Mouse (Mus musculus) limb, embryonic 14.5 days (tissue): ENCODE measurements at regions not wholly inside any gene's neighbourhood (a gene's known extent, or its start where the extent isn't known, plus 50 kb on each side); places are given as distances from the start of the nearest gene placed in this dataset.

Source experiments
- ATAC-seq: fragments of 200-750 bp; cut with Nextera tagmentation; 2 replicates; pipeline ENCODE4 v1.8.0; 2017; ENCODE audit warnings: low read depth, moderate number of reproducible peaks, moderate TSS enrichment; ENCODE audit not compliant: low FRiP score
- DNase-seq: peaks from one replicate; pipeline ENCODE4 v3.0.0-alpha.2; 2015; ENCODE audit warnings: low spot score
- H3K27ac ChIP-seq: fragments of 300-500 bp; sonication (generic); replicated peaks from 2 replicates; pipeline ENCODE4 v1.5.1; 2014; ENCODE audit warnings: low read depth, mild to moderate bottlenecking, low read length, moderate library complexity, mixed read lengths
- H3K27me3 ChIP-seq: fragments of 300-500 bp; sonication (generic); 2 replicates; pipeline ENCODE4 v1.6.1; 2014; ENCODE audit warnings: low read length, mixed read lengths; ENCODE audit not compliant: control insufficient read depth, insufficient read depth
- H3K36me3 ChIP-seq: fragments of 300-500 bp; sonication (generic); 2 replicates; pipeline ENCODE4 v1.6.1; 2014; ENCODE audit warnings: mild to moderate bottlenecking, low read length, moderate library complexity, mixed read lengths; ENCODE audit not compliant: control insufficient read depth, insufficient read depth
- H3K4me1 ChIP-seq: fragments of 300-500 bp; sonication (generic); 2 replicates; pipeline ENCODE4 v1.6.1; 2014; ENCODE audit warnings: antibody characterized with exemption, low read length, mixed read lengths; ENCODE audit not compliant: control insufficient read depth, insufficient read depth
- H3K4me2 ChIP-seq: fragments of 300-500 bp; sonication (generic); replicated peaks from 2 replicates; pipeline ENCODE4 v1.6.1; 2014; ENCODE audit warnings: low read depth, mild to moderate bottlenecking, low read length, moderate library complexity; ENCODE audit not compliant: severe bottlenecking
- H3K4me3 ChIP-seq: fragments of 300-500 bp; sonication (generic); replicated peaks from 2 replicates; pipeline ENCODE4 v1.5.1; 2014; ENCODE audit warnings: low read length
- H3K9ac ChIP-seq: fragments of 300-500 bp; sonication (generic); 2 replicates; pipeline ENCODE4 v1.6.1; 2014; ENCODE audit warnings: mild to moderate bottlenecking, low read depth, low read length, moderate library complexity; ENCODE audit not compliant: severe bottlenecking
- H3K9me3 ChIP-seq: fragments of 300-500 bp; sonication (generic); 2 replicates; pipeline ENCODE4 v1.6.1; 2016; ENCODE audit warnings: low read length; ENCODE audit not compliant: control insufficient read depth
- POLR2A ChIP-seq: fragments of 200-500 bp; IDR thresholded peaks from 2 replicates; pipeline ENCODE4 v1.8.0; 2012; ENCODE audit warnings: inconsistent platforms, mild to moderate bottlenecking, moderate library complexity, borderline replicate concordance; ENCODE audit not compliant: insufficient read depth, insufficient read length; ENCODE audit errors: extremely low read depth
- WGBS: fragments of 180-500 bp; shearing (Covaris S2); extraction: QIAGEN DNeasy Blood & Tissue Kit; methylation state at CpG from one replicate; pipeline ENCODE4 v1.1.7; 2014; 5-methylcytosine and 5-hydroxymethylcytosine counted together

DNA sequence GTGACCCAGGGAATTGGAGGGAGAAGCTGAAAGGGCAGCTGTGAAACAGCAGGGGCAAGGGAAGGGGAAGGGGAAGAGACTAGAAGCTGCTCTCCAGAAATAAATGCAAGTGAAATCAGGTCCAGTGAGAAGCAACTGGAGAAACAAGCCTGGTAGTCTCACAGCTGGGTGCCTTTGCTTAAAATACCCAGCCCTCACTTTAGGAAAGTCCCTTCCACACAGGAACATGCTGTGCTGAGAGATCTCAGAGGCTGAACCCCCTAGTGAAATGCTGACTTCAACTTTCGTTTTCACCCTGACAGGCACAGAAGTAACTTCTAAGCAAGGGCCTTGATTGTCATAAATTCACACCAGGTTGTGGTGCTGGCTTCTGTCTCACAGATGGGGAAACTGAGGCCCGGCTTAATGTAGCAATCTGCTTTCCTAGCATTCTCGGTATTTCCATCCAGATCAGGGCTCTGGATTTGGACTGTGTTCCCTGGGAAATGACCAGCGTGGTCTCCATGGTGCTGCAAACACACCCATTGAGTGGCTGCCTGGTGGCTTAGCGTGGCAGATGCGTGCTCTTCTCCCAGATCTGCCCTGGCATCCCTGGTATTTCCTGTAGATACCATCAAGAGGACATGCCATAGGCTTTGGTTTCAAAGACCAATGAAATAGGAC, 226.8 kb upstream of the 1700056E22Rik start:
- H3K27ac ChIP-seq, result no peak overlapping the region
- ATAC-seq, result peak; percentile 55; the same call in 1 of the 2 replicates

DNA sequence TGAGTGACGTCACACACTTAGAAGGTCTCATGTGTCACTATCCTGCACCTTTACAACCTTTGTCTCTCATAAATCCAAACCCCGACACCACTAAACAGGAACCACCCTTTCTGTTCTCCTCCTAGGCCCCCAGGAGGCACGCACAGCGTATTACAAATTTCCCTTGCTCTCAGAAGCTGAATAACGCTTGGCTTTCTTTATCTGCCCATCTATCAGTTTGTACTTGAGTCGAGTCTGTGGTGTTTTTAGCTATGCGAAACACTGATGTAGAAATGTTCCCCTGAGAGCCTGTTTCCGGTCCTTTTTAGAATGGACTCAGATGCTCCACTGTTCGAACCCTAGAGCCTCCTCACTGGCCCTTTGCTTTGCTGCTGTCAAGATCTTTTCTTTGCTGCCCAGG, 225.8 kb upstream of the 1700056E22Rik start:
- no peak overlapping the region for H3K27ac ChIP-seq
- ATAC-seq, result no peak
- no peak overlapping the region for H3K9ac ChIP-seq
- TF ChIP-seq POLR2A, result no peak
- 84% methylated on average over 9 of the region's 9 CpGs for WGBS
- no peak overlapping the region for H3K4me3 ChIP-seq
- H3K36me3 ChIP-seq, result no peaks in the 10 kb centered on the region
- no peak overlapping the region for H3K4me2 ChIP-seq
- peaks cover 4% of the 10 kb centered on the region; the same call in 1 of the 2 replicates for H3K9me3 ChIP-seq
- no peaks in the 10 kb centered on the region for H3K27me3 ChIP-seq
- no peaks in the 10 kb centered on the region for H3K4me1 ChIP-seq
- DNase-seq, result no peak

More for the DNA sequence above, 226.8 kb upstream of the 1700056E22Rik start:
- DNase-seq, result no peak
- Histone ChIP-seq H3K27me3 (no peaks in the 10 kb centered on the region), H3K36me3 (no peaks in the 10 kb centered on the region), H3K4me1 (0 out of 2 replicates have a peak, but pooled peaks cover 3% of the 10 kb centered on the region), H3K9ac (no peak overlapping the region), H3K9me3 (peaks cover 4% of the 10 kb centered on the region; the same call in 1 of the 2 replicates), H3K4me3 (no peak overlapping the region), H3K4me2 (no peak overlapping the region)
- WGBS, result 70% methylated on average over 6 of the region's 6 CpGs
- TF ChIP-seq POLR2A, result no peak

DNA sequence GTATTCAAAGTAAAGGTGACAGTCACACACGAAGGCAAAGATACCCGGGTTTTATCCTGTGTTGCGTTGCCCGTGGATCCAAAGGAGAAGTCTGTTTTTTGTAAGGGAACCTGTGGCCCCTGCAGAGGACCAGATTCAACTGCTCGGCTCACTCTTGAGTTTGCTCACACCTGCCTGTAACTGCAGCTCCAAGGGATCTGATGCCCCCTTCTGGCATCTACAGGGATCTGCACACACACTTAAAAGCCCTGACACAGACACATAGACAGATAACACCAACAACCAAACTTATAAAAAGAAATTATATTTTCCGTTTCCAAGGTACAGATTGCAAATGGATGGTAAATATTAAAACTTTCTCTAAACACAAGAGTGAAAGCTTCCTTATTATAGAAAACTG, 223.3 kb upstream of the 1700056E22Rik start:
- H3K36me3 ChIP-seq, result no peaks in the 10 kb centered on the region
- no peak overlapping the region for H3K9ac ChIP-seq
- H3K4me2 ChIP-seq, result no peak overlapping the region
- DNase-seq (no peak), ATAC-seq (no peak)
- H3K4me3 ChIP-seq, result no peak overlapping the region
- H3K4me1 ChIP-seq, result no peaks in the 10 kb centered on the region
- WGBS, result 92% methylated on average over 6 of the region's 6 CpGs
- H3K27ac ChIP-seq, result no peak overlapping the region
- no peaks in the 10 kb centered on the region for H3K27me3 ChIP-seq
- no peak for TF ChIP-seq POLR2A
- no peaks in the 10 kb centered on the region for H3K9me3 ChIP-seq

DNA sequence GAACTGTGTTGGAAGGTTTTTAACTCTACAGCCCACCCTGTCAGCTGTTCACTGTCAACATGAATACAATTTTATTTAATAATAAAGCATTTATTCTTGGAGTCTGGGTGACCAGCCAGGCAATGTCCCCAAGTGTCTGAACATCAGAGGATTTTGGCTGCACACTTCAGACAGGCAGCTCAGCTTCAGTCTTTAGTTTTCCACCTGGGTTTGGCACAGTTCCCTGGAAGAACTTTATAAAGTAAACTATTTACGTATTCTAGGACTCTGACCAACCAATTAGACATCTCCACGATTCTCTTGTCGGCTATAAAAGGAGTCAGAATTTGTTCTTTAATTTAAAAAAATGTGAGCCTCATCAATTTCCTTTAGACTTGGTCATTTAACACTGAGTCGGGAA, 220.8 kb upstream of the 1700056E22Rik start:
- no peak for TF ChIP-seq POLR2A
- no peaks in the 10 kb centered on the region for H3K9me3 ChIP-seq
- H3K4me2 ChIP-seq, result no peak overlapping the region
- H3K9ac ChIP-seq, result no peak overlapping the region
- DNase-seq (peak; percentile 67), ATAC-seq (no peak; the same call in 1 of the 2 replicates)
- 55% methylated on average over 4 of the region's 4 CpGs for WGBS
- H3K36me3 ChIP-seq, result no peaks in the 10 kb centered on the region
- H3K27ac ChIP-seq, result no peak overlapping the region
- H3K4me3 ChIP-seq, result no peak overlapping the region
- H3K27me3 ChIP-seq, result no peaks in the 10 kb centered on the region
- H3K4me1 ChIP-seq, result no peaks in the 10 kb centered on the region

DNA sequence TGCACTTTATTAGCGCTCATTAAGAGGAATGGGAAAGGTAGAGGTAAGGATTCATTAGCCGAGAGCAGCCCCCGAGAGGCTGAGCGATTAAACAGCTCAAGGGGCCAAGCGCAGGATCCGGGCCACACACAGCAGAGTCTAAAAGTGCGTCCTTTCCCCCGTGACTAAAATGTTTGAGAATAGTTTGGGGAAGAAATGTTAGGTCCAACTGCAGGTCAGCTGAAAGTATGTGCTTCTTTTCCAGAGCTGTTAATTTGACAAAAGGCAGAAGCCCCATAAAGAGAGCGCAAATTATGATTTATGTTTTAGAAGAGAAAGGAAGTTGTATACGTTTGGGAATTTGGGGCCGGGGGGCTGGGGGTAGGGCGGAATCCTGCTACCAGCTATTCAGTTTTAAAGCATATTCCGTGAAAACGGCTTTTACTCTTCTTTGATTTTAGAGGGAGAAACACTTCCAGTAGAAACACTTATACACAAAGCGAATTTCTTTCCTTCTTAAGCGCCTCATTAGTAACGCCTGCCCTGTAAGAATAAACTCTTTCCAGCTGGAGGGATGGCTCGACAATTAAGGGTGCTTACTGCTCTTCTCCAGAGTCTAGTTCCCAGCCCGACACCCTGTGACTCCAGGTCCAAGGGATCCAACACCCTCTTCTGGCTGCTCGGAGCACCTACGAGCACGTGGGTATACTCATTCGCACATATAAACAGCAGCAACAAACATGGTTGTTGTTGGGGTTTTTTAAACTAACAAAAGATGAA, 210.8 kb upstream of the 1700056E22Rik start:
- Histone ChIP-seq H3K9ac (peak overlapping the region; percentile 39), H3K9me3 (no peaks in the 10 kb centered on the region), H3K36me3 (no peaks in the 10 kb centered on the region), H3K27ac (peak overlapping the region; percentile 16; the same call in 1 of the 2 replicates), H3K27me3 (no peaks in the 10 kb centered on the region), H3K4me2 (peak overlapping the region; percentile 45), H3K4me3 (peak overlapping the region; percentile 19; the same call in 1 of the 2 replicates), H3K4me1 (peaks cover 8% of the 10 kb centered on the region)
- 28% methylated on average over 23 of the region's 23 CpGs for WGBS
- TF ChIP-seq POLR2A, result no peak
- ATAC-seq (peak; percentile 83), DNase-seq (peak; percentile 53)
